Mouse (Mus musculus) bone marrow macrophage, adult 2 months (primary cell): ENCODE measurements around the gene Olfr70.

ENCODE experiments used
- CTCF ChIP-seq: IDR thresholded peaks from 2 replicates; pipeline ENCODE4 v1.5.1; 2012; ENCODE audit warnings: low read depth, mild to moderate bottlenecking, low read length, moderate library complexity
- POLR2A ChIP-seq: IDR thresholded peaks from 2 replicates; pipeline ENCODE4 v1.6.1; 2012; ENCODE audit warnings: mild to moderate bottlenecking, low read depth, low read length, borderline replicate concordance

DNA sequence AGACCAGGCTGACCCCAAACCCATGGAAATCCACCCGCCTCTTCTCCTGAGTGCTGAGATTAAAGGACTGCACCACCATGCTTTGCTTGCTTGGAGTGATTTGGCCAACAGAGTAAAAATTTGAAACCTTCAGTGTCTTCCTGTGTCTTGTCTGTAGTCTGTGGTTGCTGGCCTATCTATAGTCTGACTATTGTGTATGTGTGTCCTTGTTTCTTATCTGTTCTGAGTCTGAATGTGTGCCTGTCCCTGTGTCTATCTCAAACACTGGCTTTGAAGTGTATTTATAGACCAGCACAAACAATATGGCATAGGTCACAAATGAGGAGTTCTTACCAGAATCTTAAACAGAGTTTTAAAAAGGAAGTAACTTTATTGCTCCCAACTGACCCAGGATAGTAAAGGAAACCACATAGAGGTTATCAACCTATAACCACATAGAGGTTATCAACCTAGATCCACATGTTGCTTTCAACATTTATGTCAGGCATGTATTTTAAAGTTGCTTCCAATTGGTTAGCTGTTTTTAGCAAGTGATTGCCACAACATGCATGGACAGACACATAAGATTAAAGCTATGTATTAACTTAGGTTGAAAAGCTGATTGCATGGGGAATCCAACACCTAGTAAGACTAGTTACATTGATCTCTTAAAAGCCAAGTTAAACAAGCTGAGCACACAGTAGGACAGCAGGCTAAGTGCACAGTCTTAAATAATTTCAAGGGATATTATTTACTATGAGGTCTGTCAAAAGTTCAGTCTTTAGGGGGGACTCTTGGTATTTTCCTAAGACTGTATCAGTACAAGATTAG is 6.0 kb downstream of the Olfr70 start:
- TF ChIP-seq POLR2A, result no peak
- no peak for TF ChIP-seq CTCF
